In the genomic region with DNA sequence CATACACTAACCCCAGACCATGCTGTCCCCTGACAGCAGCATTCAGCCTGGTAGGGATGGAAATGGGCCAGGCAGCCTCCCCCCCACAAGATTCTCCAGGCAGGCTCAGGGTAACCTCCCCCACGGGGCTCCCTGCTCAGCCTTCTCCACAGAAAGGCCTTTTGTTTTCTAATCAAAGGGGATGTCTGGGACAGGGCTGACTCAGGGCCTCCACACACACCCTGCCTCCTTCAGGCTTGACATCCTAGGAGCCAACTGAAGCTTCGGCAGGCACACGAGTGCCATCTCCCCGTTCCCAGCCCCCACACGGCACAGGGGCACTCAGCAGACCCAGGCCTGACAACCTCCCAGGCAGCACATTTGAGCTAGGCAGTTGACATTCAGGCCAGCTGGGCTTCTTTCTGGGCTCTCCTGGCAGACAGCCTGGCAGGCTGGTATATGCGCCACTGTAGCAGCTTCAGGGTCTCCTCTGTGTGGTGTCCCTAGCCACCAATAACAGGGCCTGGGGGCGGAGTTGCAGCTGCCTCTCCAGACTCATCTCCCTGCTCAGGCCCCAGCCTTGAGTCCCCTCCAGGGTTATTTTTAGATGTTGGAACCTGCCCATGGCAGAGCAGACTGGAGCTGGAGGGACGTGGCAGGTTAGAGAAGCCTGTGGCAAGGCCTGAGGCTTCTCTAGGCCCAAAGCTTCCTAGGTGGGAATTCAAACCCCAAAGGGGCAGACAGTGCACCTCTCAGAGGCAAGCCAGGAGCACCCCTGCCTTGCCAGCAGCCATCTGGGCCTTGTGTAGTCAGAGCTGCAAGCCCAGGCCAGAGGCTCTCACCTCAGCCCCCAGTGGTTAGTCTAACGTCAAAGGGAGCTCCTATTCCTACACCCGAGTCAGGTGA, we compare ENCODE assay signal across 7 mouse cellular contexts. TPM values are rescaled to one million over a fixed set of nuclear protein-coding genes. Genes with fewer than 3 reads are reported as not detected.
A peak's percentile ranks its signal among the peaks of the same experiment; 100 is the strongest.
DNase-seq lines count a peak whose midpoint lies in the region; ATAC-seq and TF ChIP-seq lines count a peak whose summit lies in the region.

No protein-coding gene starts in this region.

- 17% methylated on average over 10 of the region's 10 CpGs for WGBS in hindbrain, embryonic 14.5 days
- WGBS in midbrain, embryonic 15.5 days, result 15% methylated on average over 10 of the region's 10 CpGs

- peaks cover 26% of the 10 kb centered on the region for H3K4me1 ChIP-seq in hindbrain, embryonic 14.5 days (replicated peaks; ENCODE audit: control insufficient read depth, insufficient read depth, low read length)
- H3K4me1 ChIP-seq in midbrain, embryonic 15.5 days, result peaks cover 37% of the 10 kb centered on the region

- peak overlapping the region; percentile 48 for H3K9ac ChIP-seq in hindbrain, embryonic 14.5 days
- H3K9ac ChIP-seq in midbrain, embryonic 15.5 days, result peak overlapping the region; percentile 19; the same call in 1 of the 2 replicates

- H3K36me3 ChIP-seq in hindbrain, embryonic 14.5 days (replicated peaks; ENCODE audit: control insufficient read depth, insufficient read depth), result peaks cover 61% of the 10 kb centered on the region
- peaks cover 22% of the 10 kb centered on the region for H3K36me3 ChIP-seq in midbrain, embryonic 15.5 days (replicated peaks)

- intact Hi-C loops in gastrocnemius, adult 2 months (cut with DNase I), result no loop called here
- intact Hi-C loops in left cerebral cortex, adult 2 months (cut with DNase I), result loop anchor here (2.0 kb wide), 1 partner anchor 26 kb away; the partner anchor contains the start of gene Bcar1

- peak; percentile 86 for ATAC-seq in hindbrain, embryonic 14.5 days (ENCODE audit: low FRiP score)
- peak; percentile 86 for ATAC-seq in midbrain, embryonic 15.5 days (replicated peaks)

- H3K27me3 ChIP-seq in hindbrain, embryonic 14.5 days (ENCODE audit: control insufficient read depth, insufficient read depth, low read length), result no peaks in the 10 kb centered on the region
- no peaks in the 10 kb centered on the region for H3K27me3 ChIP-seq in midbrain, embryonic 15.5 days (replicated peaks)

- H3K4me3 ChIP-seq in gastrocnemius, adult 2 months, result peak overlapping the region; percentile 47
- no peak overlapping the region for H3K4me3 ChIP-seq in hindbrain, embryonic 14.5 days (replicated peaks; ENCODE audit: low read length)
- H3K4me3 ChIP-seq in left cerebral cortex, adult 2 months, result no peak overlapping the region
- H3K4me3 ChIP-seq in midbrain, embryonic 15.5 days, result no peak overlapping the region

- no peaks in the 10 kb centered on the region for H3K9me3 ChIP-seq in hindbrain, embryonic 14.5 days (ENCODE audit: control insufficient read depth, low read length)
- H3K9me3 ChIP-seq in midbrain, embryonic 15.5 days, result no peaks in the 10 kb centered on the region

- H3K4me2 ChIP-seq in hindbrain, embryonic 14.5 days (replicated peaks), result peak overlapping the region; percentile 30
- H3K4me2 ChIP-seq in midbrain, embryonic 15.5 days, result peak overlapping the region; percentile 26

- H3K27ac ChIP-seq in gastrocnemius, adult 2 months, result peak overlapping the region; percentile 93
- H3K27ac ChIP-seq in hindbrain, embryonic 14.5 days, result peak overlapping the region; percentile 95
- peak overlapping the region; percentile 85 for H3K27ac ChIP-seq in left cerebral cortex, adult 2 months
- peak overlapping the region; percentile 92 for H3K27ac ChIP-seq in midbrain, embryonic 15.5 days

- DNase-seq in adrenal gland, adult 2 months, result peak; percentile 87
- DNase-seq in cerebellum, postnatal 14 days, result peak; percentile 92 to 93
- DNase-seq in gastrocnemius, adult 2 months, result peak; percentile 93
- DNase-seq in hindbrain, embryonic 14.5 days (ENCODE audit: low spot score), result peak; percentile 66
- peak; percentile 59 to 64 for DNase-seq in left cerebral cortex, adult 2 months (ENCODE audit: extremely low spot score in 1 of 2, low spot score in 2 of 2)
- DNase-seq in testis, postnatal 10 days (ENCODE audit: low spot score), result peak; percentile 85

- TF ChIP-seq CTCF in gastrocnemius, adult 2 months (IDR thresholded peaks at IDR 0.05), result no peak
- TF ChIP-seq CTCF in left cerebral cortex, adult 2 months (IDR thresholded peaks at IDR 0.05), result no peak

RNA-seq across cellular contexts. Expression of gene Ctrb1, which starts 26.0 kb away (rescaled TPM):
- total RNA-seq in adrenal gland, adult 2 months (2021), result under 1 TPM in 1 of 2 experiments, not detected in 1; 0.90 TPM
- polyA plus RNA-seq in adrenal gland, adult 2 months (2012; rRNA removed), result 0.51 and 0.67 TPM in 2 replicates
- not detected for total RNA-seq in gastrocnemius, adult 2 months (2021)
- polyA plus RNA-seq in hindbrain, embryonic 14.5 days (2014; fragmentation: Nextera tagmentation; extraction: Ambion mirVana), result not detected in 2 replicates
- total RNA-seq in left cerebral cortex, adult 2 months (2021), result not detected
- polyA plus RNA-seq in midbrain, embryonic 15.5 days (2015; fragmentation: Nextera tagmentation; extraction: Ambion mirVana), result 2.5 TPM in 1 of 2 replicates, not detected in the other

RNA-seq across cellular contexts. Expression of gene Bcar1, which starts 26.8 kb away (rescaled TPM):
- total RNA-seq in adrenal gland, adult 2 months (2021), result 10 to 100 TPM; 76.9 to 91.2 TPM
- polyA plus RNA-seq in adrenal gland, adult 2 months (2012; rRNA removed), result 204 and 210 TPM in 2 replicates
- 10 to 100 TPM; 10.8 to 12.6 TPM for total RNA-seq in gastrocnemius, adult 2 months (2021)
- polyA plus RNA-seq in hindbrain, embryonic 14.5 days (2014; fragmentation: Nextera tagmentation; extraction: Ambion mirVana), result 49.1 and 52.1 TPM in 2 replicates
- total RNA-seq in left cerebral cortex, adult 2 months (2021), result 10 to 100 TPM; 49.3 to 54.2 TPM
- 51.9 and 55.8 TPM in 2 replicates for polyA plus RNA-seq in midbrain, embryonic 15.5 days (2015; fragmentation: Nextera tagmentation; extraction: Ambion mirVana)
